Mouse (Mus musculus): ENCODE data around the gene Strap. TPM values are rescaled to one million over a fixed set of nuclear protein-coding genes. Genes with fewer than 3 reads are reported as not detected.

Strap gene
- polyA plus RNA-seq, 2 experiments, result 62.7 to 159 TPM

DNA sequence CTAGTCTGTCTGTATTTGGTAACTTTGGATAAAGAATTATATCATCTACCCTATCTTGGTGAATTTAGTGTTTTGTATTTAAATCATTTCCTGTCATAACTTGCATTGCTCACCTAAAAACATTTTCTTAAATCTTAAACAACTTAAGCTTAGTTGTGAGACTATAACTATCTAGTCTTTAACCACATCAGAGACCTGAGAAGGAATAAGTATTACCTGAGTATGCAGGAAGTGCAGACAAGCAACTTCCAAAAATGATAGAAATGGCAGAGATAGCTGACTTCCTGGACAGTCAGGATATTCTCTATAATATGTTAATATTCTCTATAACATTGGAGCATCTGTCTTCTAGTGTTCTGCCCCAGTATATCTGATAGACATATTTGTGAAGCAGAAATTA, 31.3 kb downstream of the Strap start:
- H3K27me3 ChIP-seq (ENCODE audit: control insufficient read depth, insufficient read depth, low read length), result no peaks in the 10 kb centered on the region
- no peak for DNase-seq (ENCODE audit: low spot score)
- no peaks in the 10 kb centered on the region for H3K36me3 ChIP-seq (ENCODE audit: control insufficient read depth, insufficient read depth, low read length)
- H3K4me3 ChIP-seq (replicated peaks; ENCODE audit: low read length), result no peak overlapping the region
- no peaks in the 10 kb centered on the region for H3K9me3 ChIP-seq (ENCODE audit: control insufficient read depth, low read length)
- H3K27ac ChIP-seq (replicated peaks; ENCODE audit: low read depth, low read length), result no peak overlapping the region
- H3K9ac ChIP-seq (ENCODE audit: low read depth, low read length, severe bottlenecking), result no peak overlapping the region
- ATAC-seq (ENCODE audit: low FRiP score, low read depth), result no peak
- TF ChIP-seq POLR2A (IDR thresholded peaks at IDR 0.05; ENCODE audit: borderline replicate concordance, extremely low read depth, insufficient read depth, insufficient read length), result no peak
- H3K4me1 ChIP-seq (ENCODE audit: control insufficient read depth, insufficient read depth, low read length), result no peaks in the 10 kb centered on the region
- no peak overlapping the region for H3K4me2 ChIP-seq (replicated peaks; ENCODE audit: low read depth, low read length, severe bottlenecking)

DNA sequence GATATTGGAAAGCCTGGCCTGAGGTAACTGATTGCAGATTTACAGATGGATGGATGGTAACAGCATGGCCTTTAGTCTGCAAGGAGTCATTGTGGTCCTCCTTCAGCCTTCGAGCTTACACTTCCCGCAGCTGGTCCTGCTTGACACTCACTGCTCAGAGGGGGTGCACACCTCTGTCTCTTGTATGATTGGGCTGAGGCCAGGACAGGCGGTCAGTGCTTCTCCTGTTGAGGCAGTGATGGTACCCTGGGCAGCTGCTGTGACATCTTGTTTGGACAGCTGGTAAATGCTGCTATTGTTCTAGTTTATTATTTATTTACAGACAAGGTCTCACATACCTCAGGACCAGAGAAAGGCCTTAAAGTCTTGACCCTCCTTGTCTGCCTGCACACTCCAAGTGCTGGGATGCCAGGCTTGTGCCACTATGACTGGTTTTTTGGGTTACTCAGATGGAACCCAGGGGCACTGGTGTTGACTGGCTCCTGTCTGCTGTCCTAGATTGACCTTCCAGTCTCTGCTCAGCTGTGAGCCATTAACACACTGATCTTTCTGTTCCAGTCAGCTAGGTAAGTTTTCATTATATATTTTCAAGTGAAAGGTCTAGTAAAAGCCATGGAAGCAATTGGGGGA, 36.9 kb downstream of the Strap start:
- TF ChIP-seq POLR2A (IDR thresholded peaks at IDR 0.05; ENCODE audit: borderline replicate concordance, extremely low read depth, insufficient read depth, insufficient read length), result no peak
- WGBS, result 76% methylated on average over 3 of the region's 3 CpGs
- no peak for DNase-seq (ENCODE audit: low spot score)

DNA sequence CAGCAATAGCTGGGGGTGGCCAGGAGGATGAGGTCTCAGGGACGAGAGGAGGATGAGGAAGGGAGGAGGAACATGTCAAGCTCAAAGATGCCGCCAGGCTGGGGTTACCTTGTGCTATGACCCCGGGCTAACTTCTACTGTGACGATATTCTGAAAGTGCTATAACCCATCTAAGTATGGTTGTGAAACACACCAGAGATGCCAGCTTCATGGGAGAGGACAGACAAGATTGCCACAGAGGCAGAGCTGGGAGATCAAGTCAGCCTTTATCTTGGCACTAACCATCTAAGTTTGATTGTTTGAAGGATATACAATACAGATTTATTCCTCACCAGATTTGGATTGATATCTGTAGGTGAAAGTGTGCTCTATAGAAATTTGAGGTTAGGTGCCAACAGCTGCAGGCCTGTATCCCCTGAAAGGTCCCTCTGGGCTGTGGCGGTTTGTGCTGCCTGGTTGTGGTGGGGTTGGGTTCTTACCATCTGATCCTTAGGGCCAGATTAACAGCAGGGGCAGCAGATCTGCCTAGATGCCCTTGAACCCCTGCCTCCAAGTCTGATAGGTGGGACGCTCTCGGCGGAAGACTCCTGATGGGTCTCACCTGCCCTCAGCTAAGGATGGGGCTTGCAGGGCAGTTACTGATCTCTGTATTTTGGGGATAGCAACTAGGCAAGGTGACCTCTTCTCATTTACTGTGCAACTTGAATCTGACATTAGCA, 38.2 kb downstream of the Strap start:
- Histone ChIP-seq H3K4me2 (replicated peaks; ENCODE audit: low read depth, low read length, severe bottlenecking) (no peak overlapping the region), H3K27ac (replicated peaks; ENCODE audit: low read depth, low read length) (no peak overlapping the region), H3K4me1 (ENCODE audit: control insufficient read depth, insufficient read depth, low read length) (no peaks in the 10 kb centered on the region), H3K4me3 (replicated peaks; ENCODE audit: low read length) (no peak overlapping the region), H3K27me3 (ENCODE audit: control insufficient read depth, insufficient read depth, low read length) (no peaks in the 10 kb centered on the region), H3K36me3 (ENCODE audit: control insufficient read depth, insufficient read depth, low read length) (no peaks in the 10 kb centered on the region), H3K9me3 (ENCODE audit: control insufficient read depth, low read length) (no peaks in the 10 kb centered on the region), H3K9ac (ENCODE audit: low read depth, low read length, severe bottlenecking) (no peak overlapping the region)
- DNase-seq (ENCODE audit: low spot score) (no peak), ATAC-seq (ENCODE audit: low FRiP score, low read depth) (no peak)
- no peak for TF ChIP-seq POLR2A (IDR thresholded peaks at IDR 0.05; ENCODE audit: borderline replicate concordance, extremely low read depth, insufficient read depth, insufficient read length)
- WGBS, result 89% methylated on average over 8 of the region's 8 CpGs

More for the DNA sequence above, 36.9 kb downstream of the Strap start:
- no peak overlapping the region for H3K9ac ChIP-seq (ENCODE audit: low read depth, low read length, severe bottlenecking)
- H3K4me1 ChIP-seq (ENCODE audit: control insufficient read depth, insufficient read depth, low read length), result no peaks in the 10 kb centered on the region
- H3K4me2 ChIP-seq (replicated peaks; ENCODE audit: low read depth, low read length, severe bottlenecking), result no peak overlapping the region
- no peak overlapping the region for H3K4me3 ChIP-seq (replicated peaks; ENCODE audit: low read length)
- no peak for ATAC-seq (ENCODE audit: low FRiP score, low read depth)
- H3K9me3 ChIP-seq (ENCODE audit: control insufficient read depth, low read length), result no peaks in the 10 kb centered on the region
- H3K36me3 ChIP-seq (ENCODE audit: control insufficient read depth, insufficient read depth, low read length), result no peaks in the 10 kb centered on the region
- no peaks in the 10 kb centered on the region for H3K27me3 ChIP-seq (ENCODE audit: control insufficient read depth, insufficient read depth, low read length)
- no peak overlapping the region for H3K27ac ChIP-seq (replicated peaks; ENCODE audit: low read depth, low read length)

DNA sequence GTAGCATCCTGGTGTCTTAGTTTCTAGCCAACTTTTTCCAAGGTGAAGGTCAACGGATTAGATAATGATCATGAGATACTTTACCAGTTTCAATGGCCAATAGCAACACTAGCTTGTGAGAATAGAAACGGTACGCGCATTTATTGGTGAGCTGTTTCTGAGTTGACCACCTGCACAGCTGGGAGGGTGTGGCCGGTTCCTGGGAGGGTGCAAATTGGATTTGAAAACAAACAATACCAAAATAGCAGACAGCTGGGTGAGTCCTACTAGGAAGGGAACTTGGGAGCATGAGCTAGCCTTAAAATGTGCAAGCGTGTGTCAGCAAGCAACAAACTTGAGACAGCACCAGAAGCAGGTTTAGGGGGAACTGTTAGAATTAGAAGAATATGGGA, 38.8 kb downstream of the Strap start:
- 87% methylated on average over 6 of the region's 6 CpGs for WGBS
- DNase-seq (ENCODE audit: low spot score) (no peak), ATAC-seq (ENCODE audit: low FRiP score, low read depth) (no peak)
- H3K4me3 ChIP-seq (replicated peaks; ENCODE audit: low read length), result no peak overlapping the region
- no peaks in the 10 kb centered on the region for H3K9me3 ChIP-seq (ENCODE audit: control insufficient read depth, low read length)
- H3K27me3 ChIP-seq (ENCODE audit: control insufficient read depth, insufficient read depth, low read length), result no peaks in the 10 kb centered on the region
- H3K9ac ChIP-seq (ENCODE audit: low read depth, low read length, severe bottlenecking), result no peak overlapping the region
- H3K27ac ChIP-seq (replicated peaks; ENCODE audit: low read depth, low read length), result no peak overlapping the region
- no peaks in the 10 kb centered on the region for H3K36me3 ChIP-seq (ENCODE audit: control insufficient read depth, insufficient read depth, low read length)
- no peak overlapping the region for H3K4me2 ChIP-seq (replicated peaks; ENCODE audit: low read depth, low read length, severe bottlenecking)
- no peaks in the 10 kb centered on the region for H3K4me1 ChIP-seq (ENCODE audit: control insufficient read depth, insufficient read depth, low read length)
- no peak for TF ChIP-seq POLR2A (IDR thresholded peaks at IDR 0.05; ENCODE audit: borderline replicate concordance, extremely low read depth, insufficient read depth, insufficient read length)

DNA sequence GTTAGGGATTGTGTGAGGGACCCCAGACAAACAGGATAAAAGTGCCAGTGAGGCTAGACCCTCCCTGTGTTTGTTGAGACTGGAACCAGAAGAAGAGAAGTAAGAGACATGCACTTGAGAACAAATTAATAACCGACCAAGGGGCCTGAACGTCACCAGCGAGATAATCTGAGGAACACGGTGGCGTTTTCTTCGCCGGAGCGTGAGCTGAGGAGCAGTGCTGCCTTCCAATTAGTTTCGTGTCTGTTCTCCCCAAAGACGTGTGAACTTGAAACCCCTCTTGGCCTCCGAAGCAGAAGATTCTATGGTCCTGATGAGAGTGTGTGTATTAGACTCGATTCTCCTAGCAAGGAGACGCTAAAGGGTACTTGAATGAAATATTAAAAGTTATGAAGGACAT, 39.3 kb downstream of the Strap start:
- Histone ChIP-seq H3K4me1 (ENCODE audit: control insufficient read depth, insufficient read depth, low read length) (no peaks in the 10 kb centered on the region), H3K27me3 (ENCODE audit: control insufficient read depth, insufficient read depth, low read length) (no peaks in the 10 kb centered on the region), H3K36me3 (ENCODE audit: control insufficient read depth, insufficient read depth, low read length) (no peaks in the 10 kb centered on the region), H3K9ac (ENCODE audit: low read depth, low read length, severe bottlenecking) (no peak overlapping the region), H3K4me2 (replicated peaks; ENCODE audit: low read depth, low read length, severe bottlenecking) (no peak overlapping the region), H3K4me3 (replicated peaks; ENCODE audit: low read length) (no peak overlapping the region), H3K27ac (replicated peaks; ENCODE audit: low read depth, low read length) (no peak overlapping the region), H3K9me3 (ENCODE audit: control insufficient read depth, low read length) (no peaks in the 10 kb centered on the region)
- TF ChIP-seq POLR2A (IDR thresholded peaks at IDR 0.05; ENCODE audit: borderline replicate concordance, extremely low read depth, insufficient read depth, insufficient read length), result no peak
- WGBS, result 86% methylated on average over 13 of the region's 13 CpGs
- DNase-seq (ENCODE audit: low spot score), result no peak
- no peak for ATAC-seq (ENCODE audit: low FRiP score, low read depth)
